Mouse (Mus musculus): ENCODE results near the gene 1500009C09Rik.
"Not testable (repeated sequence)": the region's sequence is repeated elsewhere in the genome, so short reads cannot be mapped to it uniquely, and the experiment has no call there.

Gene 1500009C09Rik

DNA sequence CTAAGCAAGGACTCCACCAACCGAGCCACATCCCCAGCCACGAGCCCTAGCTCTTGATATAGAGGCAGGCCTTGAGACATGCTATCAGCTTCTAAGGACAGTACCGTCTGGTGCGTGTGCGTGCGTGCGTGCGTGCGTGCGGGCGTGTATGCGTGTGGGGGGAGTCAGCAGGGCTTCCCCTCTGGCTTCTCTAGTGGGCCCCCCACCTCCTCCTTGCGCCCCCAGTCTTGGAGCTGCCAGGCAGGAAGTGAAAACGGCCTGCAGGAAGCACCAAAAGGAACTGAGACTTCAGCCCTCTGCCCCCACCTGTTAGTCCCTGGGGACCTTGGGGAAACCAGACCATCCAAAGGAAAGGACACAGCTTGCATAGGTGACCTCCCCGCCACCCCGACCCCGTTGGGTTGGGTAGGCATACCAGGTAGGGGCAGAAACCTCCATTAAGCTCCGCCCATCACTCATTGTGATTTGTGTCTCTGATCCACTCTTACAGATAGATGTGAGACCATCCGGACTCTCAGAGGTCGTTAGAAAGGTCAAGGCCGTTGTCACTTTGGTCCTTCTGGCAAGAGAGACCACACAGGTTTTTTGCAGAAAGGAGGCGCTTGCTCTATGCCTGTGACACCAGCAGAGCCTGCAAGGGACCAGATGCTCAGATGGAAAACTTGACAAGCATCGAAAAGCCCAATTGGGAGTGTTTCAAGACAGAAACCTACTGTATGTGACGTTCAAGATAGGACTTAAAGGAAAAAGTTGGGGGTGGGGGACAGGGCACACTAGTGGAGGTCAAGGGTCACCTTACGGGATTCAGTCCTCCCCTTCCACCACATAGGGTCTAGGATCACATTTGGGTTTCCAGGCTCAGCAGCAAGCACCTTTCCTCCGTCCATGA is 33.2 kb upstream of the 1500009C09Rik start:
- DNase-seq (ENCODE audit: extremely low read depth, insufficient read length, low spot score), result no peak

- DNase-seq (ENCODE audit: extremely low read depth, insufficient read length, low spot score), result no peak
Measured at GRCm38 (mm10) chr15:82220003-82220675, 32.1 kb upstream of the 1500009C09Rik start.

DNA sequence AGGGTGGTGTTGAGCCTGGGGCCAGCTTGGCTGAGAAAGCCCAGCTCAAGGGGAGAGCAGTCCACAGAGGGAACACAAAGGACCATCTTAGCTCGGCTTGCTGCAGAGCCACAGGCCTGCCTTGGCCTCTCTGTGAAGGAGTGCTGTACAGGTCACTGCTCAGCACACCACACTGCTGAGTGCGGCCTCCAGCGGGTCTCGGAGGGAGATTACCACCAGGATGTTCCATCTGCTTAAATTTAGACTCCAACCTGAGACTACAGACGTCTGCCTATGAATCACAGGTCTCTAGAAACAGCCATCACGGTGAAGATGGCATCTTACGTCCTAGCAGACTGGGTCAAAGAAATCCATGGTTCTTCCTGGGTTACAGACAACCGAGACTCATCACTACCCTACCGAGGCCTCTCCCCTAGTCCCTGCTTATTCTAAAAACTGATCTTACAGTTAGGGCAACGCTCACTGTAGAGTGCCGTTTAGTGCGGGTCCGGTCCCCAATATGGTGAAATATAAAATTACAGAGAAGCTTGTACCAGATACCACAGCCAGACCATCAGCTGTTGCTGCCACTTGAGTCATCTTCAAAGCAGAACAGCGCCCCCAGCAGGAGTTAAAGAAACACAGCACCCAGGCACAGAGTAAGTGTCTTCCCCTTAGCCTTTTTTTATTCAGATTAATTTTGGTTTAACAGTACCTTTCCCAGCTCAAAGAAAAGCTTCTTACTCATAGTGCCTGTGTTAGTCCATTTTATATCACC is 30.9 kb upstream of the 1500009C09Rik start:
- DNase-seq (ENCODE audit: extremely low read depth, insufficient read length, low spot score), result no peak

DNA sequence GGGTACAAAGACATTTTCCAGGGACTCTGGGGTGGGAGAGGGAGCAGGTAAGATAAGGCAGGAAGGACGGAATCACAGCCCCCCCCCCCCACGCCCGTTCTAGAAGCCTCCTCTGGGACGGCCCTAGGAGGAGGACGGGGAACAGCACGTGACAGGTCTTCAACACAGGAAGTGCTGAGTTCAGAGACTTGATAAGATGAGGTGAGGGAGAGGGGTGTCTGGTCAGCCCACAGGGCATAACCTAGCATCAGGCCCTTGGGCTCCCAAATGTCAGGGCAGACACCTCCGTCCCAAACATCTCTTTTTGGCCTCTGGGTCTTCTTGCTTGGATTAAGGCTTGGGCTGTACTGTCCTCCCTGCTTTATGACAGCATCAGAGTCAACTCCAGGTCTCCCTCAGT is 28.9 kb upstream of the 1500009C09Rik start:
- no peak for DNase-seq (ENCODE audit: extremely low read depth, insufficient read length, low spot score)

GRCm38 (mm10) chr15:82223657-82224601 is 28.3 kb upstream of the 1500009C09Rik start, which contains the start of gene Tnfrsf13c:
Tnfrsf13c (minus strand) TSS chr15:82224369.
- no peak for DNase-seq (ENCODE audit: extremely low read depth, insufficient read length, low spot score)

GRCm38 (mm10) chr15:82224602-82225215 is 27.5 kb upstream of the 1500009C09Rik start:
- DNase-seq (ENCODE audit: extremely low read depth, insufficient read length, low spot score), result no peak

GRCm38 (mm10) chr15:82225769-82226168 is 26.4 kb upstream of the 1500009C09Rik start:
- DNase-seq (ENCODE audit: extremely low read depth, insufficient read length, low spot score), result no peak

DNA sequence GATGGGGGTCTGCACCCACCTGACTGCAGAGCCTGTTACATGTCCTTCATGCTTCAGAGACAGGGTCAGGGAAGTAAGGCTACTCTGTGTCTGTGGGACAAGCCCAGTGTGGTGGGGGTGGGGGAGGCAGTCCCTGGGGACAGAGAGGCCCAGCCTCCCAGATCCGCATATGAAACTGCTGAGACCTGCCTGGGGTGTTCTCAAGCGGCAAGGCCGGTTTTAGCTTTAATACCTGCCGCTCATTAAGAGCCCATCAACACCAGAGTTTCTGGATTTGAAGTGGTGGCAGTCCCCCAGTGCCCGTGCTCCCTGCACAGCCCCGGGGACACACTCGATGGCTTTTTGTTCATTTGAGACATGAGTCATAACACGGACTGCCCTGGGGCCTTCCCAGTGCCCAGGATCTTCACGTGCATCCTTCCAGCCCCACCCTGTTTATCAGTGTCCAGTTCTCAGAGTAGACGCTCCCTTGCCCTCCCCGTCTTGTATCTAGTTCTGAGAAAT is 22.6 kb upstream of the 1500009C09Rik start:
- DNase-seq (ENCODE audit: extremely low read depth, insufficient read length, low spot score), result peak; percentile 68

DNA sequence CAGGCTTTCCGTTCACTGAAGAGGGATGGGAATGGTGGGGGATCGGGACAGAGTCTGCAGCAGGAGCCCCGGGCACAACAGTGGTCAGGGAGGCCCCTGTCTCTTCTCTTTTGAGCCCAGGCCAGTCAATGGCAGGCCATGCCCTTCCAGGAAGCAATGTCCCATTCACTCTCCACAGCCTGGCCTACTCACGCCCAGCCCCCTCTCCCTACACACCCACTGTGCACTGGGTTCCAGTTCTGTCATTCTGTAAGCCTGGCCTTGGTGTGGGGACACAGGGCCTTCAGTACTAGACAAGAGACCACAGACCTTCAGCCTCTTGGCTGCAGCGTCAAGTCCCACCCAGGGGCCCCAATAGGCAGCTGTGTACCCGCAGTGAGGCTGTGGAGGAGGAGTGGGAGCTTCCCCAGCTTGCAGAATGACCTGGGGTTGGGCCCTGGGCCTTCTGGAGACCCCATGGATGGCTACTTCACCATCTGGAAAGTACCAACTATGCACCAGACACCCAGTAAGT is 22.0 kb upstream of the 1500009C09Rik start:
- no peak for DNase-seq (ENCODE audit: extremely low read depth, insufficient read length, low spot score)

GRCm38 (mm10) chr15:82231100-82231499 is 21.1 kb upstream of the 1500009C09Rik start:
- no peak for DNase-seq (ENCODE audit: extremely low read depth, insufficient read length, low spot score)

DNA sequence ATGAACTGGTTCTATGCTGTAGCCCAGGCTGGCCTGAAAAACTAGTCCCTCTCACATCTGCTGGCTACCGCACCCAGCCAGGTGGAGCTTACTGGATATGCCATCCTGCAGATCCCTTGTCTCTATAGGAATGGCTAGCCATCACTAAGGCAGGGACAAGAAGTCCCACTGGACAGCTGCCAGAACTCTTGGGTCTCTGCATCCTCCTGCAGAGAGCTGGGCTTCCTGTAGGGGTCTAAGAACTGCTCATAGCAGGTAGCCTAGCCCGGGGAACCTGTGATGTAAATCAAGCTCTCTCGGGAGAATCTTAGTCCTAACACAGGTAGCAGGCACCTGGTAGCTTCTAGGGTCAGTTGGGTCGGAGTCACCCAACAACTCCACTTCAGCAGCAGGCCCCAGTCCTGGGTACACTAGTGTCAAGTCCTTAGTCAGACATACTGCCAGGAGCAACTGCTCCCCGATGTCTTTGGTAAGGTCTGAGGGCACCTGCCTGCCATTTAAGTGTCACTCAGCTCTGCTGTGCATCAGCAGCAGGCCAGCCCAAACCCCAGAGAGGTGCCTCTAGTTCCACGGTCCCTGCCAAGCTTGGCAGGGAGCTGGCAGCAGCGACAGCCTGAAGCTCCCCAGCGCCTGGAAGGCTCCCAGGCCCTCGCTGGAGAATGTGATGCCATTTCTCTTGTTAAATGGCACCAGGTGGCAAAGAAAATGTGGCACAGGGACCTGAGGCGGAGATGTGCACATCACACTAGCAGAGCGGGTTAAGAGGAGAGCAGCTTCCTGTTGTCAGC is 20.4 kb upstream of the 1500009C09Rik start:
- no peak for DNase-seq (ENCODE audit: extremely low read depth, insufficient read length, low spot score)

DNA sequence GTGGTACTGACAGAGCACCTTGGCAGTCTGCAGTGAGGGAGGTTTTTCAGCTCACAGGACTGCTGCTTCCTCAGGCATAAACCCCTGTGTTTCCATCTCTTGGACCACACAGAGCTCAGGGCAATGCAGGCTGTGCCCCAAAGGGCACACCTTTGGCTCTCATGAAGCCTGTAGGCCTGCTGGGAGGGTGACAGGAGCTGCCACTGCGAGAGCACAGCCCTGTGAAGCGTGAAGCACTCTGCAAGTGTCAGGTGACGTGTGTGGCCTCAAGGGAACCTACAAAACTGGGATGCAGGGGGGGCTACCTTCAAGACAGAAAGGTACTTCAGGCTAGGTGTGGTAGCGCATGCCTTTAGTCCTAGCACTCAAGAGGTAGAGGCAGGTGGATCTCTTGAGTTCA is 19.5 kb upstream of the 1500009C09Rik start:
- no peak for DNase-seq (ENCODE audit: extremely low read depth, insufficient read length, low spot score)

DNA sequence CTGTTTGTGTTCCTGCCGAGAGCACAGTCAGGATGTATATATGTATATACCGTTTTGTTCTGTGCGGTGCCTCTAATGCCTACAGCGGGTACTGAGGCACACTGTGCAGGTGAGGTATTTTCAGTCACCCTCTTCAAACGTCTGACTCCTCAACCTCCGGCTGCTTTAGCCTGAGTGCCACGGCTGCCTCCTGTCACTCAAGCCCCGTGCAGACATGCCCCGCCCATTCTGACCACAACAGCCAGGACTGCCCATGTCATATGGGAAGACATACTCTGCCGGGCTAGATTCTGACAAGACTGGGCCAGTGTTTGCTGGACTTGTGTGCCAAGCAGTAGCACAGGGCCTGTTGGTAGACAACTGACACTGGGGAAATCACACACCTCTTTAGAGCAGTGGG is 16.5 kb upstream of the 1500009C09Rik start:
- peak; percentile 62 for DNase-seq (ENCODE audit: extremely low read depth, insufficient read length, low spot score)

DNA sequence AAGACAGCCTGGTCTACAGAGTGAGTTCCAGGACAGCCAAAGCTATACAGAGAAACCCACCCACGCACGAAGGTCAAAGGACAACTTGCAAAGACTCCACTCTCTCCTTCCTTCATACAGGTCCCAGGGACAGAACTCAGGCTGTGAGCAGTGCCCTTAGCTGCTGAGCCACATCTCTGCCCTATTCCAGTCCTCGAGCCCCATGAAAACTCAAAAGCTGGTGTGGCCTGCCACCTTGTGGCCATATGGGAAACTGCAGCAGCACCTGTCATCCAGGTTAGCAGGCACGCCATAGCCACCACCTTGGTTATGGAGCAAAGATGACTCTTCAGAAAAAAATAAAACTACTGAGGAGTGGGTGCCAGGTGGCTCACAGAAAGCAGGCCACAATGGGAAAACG is 15.6 kb upstream of the 1500009C09Rik start:
- DNase-seq (ENCODE audit: extremely low read depth, insufficient read length, low spot score), result peak; percentile 48

DNA sequence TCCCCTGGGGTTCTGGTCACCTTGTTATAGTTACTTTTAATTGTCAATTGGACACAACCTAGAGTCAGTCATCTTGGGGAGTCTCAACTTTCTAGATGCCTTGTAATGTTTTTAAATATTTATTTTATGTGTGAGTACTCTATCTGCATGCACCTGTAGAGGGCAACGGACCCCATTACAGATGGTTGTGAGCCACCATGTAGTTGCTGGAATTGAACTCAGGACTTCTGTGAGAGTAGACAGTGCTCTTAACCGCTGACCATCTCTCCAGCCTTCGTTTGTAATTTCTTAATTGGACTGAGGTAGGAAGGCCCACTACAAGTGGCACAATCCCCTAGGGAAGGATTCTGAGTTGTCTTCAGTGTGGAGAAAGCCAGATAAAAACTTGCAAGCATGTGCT is 8.9 kb upstream of the 1500009C09Rik start:
- DNase-seq (ENCODE audit: extremely low read depth, insufficient read length, low spot score), result no peak

- DNase-seq (ENCODE audit: extremely low read depth, insufficient read length, low spot score), result no peak
Measured at GRCm38 (mm10) chr15:82243742-82244114, 8.5 kb upstream of the 1500009C09Rik start.

GRCm38 (mm10) chr15:82244115-82244804 is 7.9 kb upstream of the 1500009C09Rik start, which contains the start of gene Cenpm:
Cenpm (minus strand) TSS chr15:82244748.
- peak; percentile 93 for DNase-seq (ENCODE audit: extremely low read depth, insufficient read length, low spot score)

- DNase-seq (ENCODE audit: extremely low read depth, insufficient read length, low spot score), result not testable (repeated sequence)
Measured at GRCm38 (mm10) chr15:82244805-82245161, 7.4 kb upstream of the 1500009C09Rik start.

Measured in 3134 (cell line).